Mouse (Mus musculus) MEL (cell line): ENCODE results near the gene Bclaf1. TPM values are rescaled to one million over a fixed set of nuclear protein-coding genes. Genes with fewer than 3 reads are reported as not detected.

Experiments used
- DNase-seq: peaks from one replicate; pipeline ENCODE4 v3.0.0; 2011; ENCODE audit warnings: low read depth, low spot score
- H3K27ac ChIP-seq: 2 replicates; pipeline ENCODE4 v1.5.1; 2012; ENCODE audit warnings: low read depth, mild to moderate bottlenecking, control low read depth, low read length, moderate library complexity; ENCODE audit not compliant: control insufficient read depth
- H3K27me3 ChIP-seq, 2 experiments: fragments of 150-350 bp in 1 of 2; sonication (generic) in 1 of 2; 2 replicates each; pipeline ENCODE4 v1.6.1; 2012; ENCODE audit warnings: low read length in 2 of 2, mild to moderate bottlenecking in 2 of 2, improper control_type of control experiment in 1 of 2, moderate library complexity in 1 of 2; ENCODE audit not compliant: insufficient read depth in 2 of 2, control insufficient read depth in 1 of 2
- H3K36me3 ChIP-seq, 2 experiments: 2 replicates each; pipeline ENCODE4 v1.6.1; 2012 to 2014; ENCODE audit warnings: low read length in 2 of 2, improper control_type of control experiment in 1 of 2, inconsistent platforms in 1 of 2, mild to moderate bottlenecking in 1 of 2; ENCODE audit not compliant: insufficient read depth in 2 of 2, control insufficient read depth in 1 of 2
- H3K4me1 ChIP-seq, 2 experiments: fragments of 150-350 bp in 1 of 2; sonication (generic) in 1 of 2; 2 replicates each; pipeline ENCODE4 v1.6.1; 2012; ENCODE audit warnings: low read length in 2 of 2, improper control_type of control experiment in 1 of 2, mild to moderate bottlenecking in 1 of 2; ENCODE audit not compliant: insufficient read depth in 2 of 2, control insufficient read depth in 1 of 2
- H3K4me3 ChIP-seq, 2 experiments: fragments of 150-350 bp in 1 of 2; sonication (generic) in 1 of 2; 2 replicates each; pipeline ENCODE4 v1.5.1; 2012; ENCODE audit warnings: low read depth in 2 of 2, low read length in 2 of 2, mild to moderate bottlenecking in 2 of 2, moderate library complexity in 2 of 2, control low read depth in 1 of 2, improper control_type of control experiment in 1 of 2; ENCODE audit not compliant: control insufficient read depth in 1 of 2, insufficient read depth in 1 of 2
- H3K79me2 ChIP-seq: 2 replicates; pipeline ENCODE4 v1.6.1; 2012; ENCODE audit warnings: mild to moderate bottlenecking, low read length, moderate library complexity; ENCODE audit not compliant: control insufficient read depth, poor library complexity, insufficient read depth
- H3K9ac ChIP-seq: 2 replicates; pipeline ENCODE4 v1.6.1; 2012; ENCODE audit warnings: low read depth, mild to moderate bottlenecking, control low read depth, low read length, moderate library complexity; ENCODE audit not compliant: control insufficient read depth, poor library complexity, severe bottlenecking
- H3K9me3 ChIP-seq: fragments of 150-350 bp; sonication (generic); replicated peaks from 2 replicates; pipeline ENCODE4 v1.6.1; 2012; ENCODE audit warnings: mild to moderate bottlenecking, low read length, improper control_type of control experiment, moderate library complexity; ENCODE audit not compliant: insufficient read depth
- BHLHE40 ChIP-seq: IDR thresholded peaks from 2 replicates; pipeline ENCODE4 v1.6.1; 2012; ENCODE audit warnings: low read depth, mild to moderate bottlenecking, inconsistent platforms, low read length, improper control_type of control experiment, borderline replicate concordance
- CTCF ChIP-seq, 3 experiments: IDR thresholded peaks in 2 of 3; conservative IDR thresholded peaks in 1 of 3; 2 replicates each; pipeline ENCODE4 v1.5.1; 2011 to 2012; ENCODE audit warnings: low read length in 3 of 3, low read depth in 2 of 3, mild to moderate bottlenecking in 2 of 3, improper control_type of control experiment in 1 of 3, inconsistent platforms in 1 of 3, mixed read lengths in 1 of 3, moderate library complexity in 1 of 3; ENCODE audit not compliant: control insufficient read depth in 1 of 3, insufficient read depth in 1 of 3, poor library complexity in 1 of 3, severe bottlenecking in 1 of 3
- E2F4 ChIP-seq: IDR thresholded peaks from 2 replicates; pipeline ENCODE4 v1.6.1; 2011; ENCODE audit warnings: low read depth, low read length, improper control_type of control experiment, borderline replicate concordance
- ETS1 ChIP-seq: IDR thresholded peaks from 2 replicates; pipeline ENCODE4 v1.6.1; 2012; ENCODE audit warnings: low read depth, mild to moderate bottlenecking, inconsistent platforms, low read length, improper control_type of control experiment, moderate library complexity
- GABPA ChIP-seq: IDR thresholded peaks from 2 replicates; pipeline ENCODE4 v1.6.1; 2012; ENCODE audit warnings: low read depth, mild to moderate bottlenecking, inconsistent platforms, low read length, improper control_type of control experiment, moderate library complexity
- MYB ChIP-seq: IDR thresholded peaks from 2 replicates; pipeline ENCODE4 v1.6.1; 2011; ENCODE audit warnings: mild to moderate bottlenecking, low read depth, low read length, improper control_type of control experiment
- POLR2AphosphoS5 ChIP-seq: IDR thresholded peaks from 2 replicates; pipeline ENCODE4 v1.6.1; 2012; ENCODE audit warnings: low read depth, borderline replicate concordance, mild to moderate bottlenecking, inconsistent platforms, low read length, moderate library complexity, mixed read lengths
- RAD21 ChIP-seq: IDR thresholded peaks from 2 replicates; pipeline ENCODE4 v1.6.1; 2011; ENCODE audit warnings: mild to moderate bottlenecking, low read depth, low read length, improper control_type of control experiment
- SMC3 ChIP-seq: IDR thresholded peaks from 2 replicates; pipeline ENCODE4 v1.6.1; 2011; ENCODE audit warnings: low read depth, low read length, improper control_type of control experiment
- USF1 ChIP-seq: IDR thresholded peaks from 2 replicates; pipeline ENCODE4 v1.6.1; 2014; ENCODE audit warnings: low read depth, mild to moderate bottlenecking, inconsistent platforms, low read length, improper control_type of control experiment, moderate library complexity
- polyA plus RNA-seq, 2 experiments: library from polyadenylated mRNA; stranded (reverse) in 1 of 2; unstranded in 1 of 2; fragments of >175 nt in 1 of 2; fragments of >200 nt in 1 of 2; gene quantifications; 2 replicates each; pipeline versions ENCODE4 v1.2.1 to v1.2.4; 2012; ENCODE audit warnings: low replicate concordance in 2 of 2, low read depth in 1 of 2; ENCODE audit not compliant: insufficient read length in 2 of 2, insufficient read depth in 1 of 2, missing spikeins in 1 of 2
- total RNA-seq: library from RNA; depleted of rRNA; stranded (reverse); fragments of 300-350 nt; gene quantifications from 2 replicates; pipeline ENCODE4 v1.2.3, GENCODE M21; 2012

Bclaf1 gene
- total and polyA plus RNA-seq, 3 experiments: 94.0 to 412 (median 171) TPM

DNA sequence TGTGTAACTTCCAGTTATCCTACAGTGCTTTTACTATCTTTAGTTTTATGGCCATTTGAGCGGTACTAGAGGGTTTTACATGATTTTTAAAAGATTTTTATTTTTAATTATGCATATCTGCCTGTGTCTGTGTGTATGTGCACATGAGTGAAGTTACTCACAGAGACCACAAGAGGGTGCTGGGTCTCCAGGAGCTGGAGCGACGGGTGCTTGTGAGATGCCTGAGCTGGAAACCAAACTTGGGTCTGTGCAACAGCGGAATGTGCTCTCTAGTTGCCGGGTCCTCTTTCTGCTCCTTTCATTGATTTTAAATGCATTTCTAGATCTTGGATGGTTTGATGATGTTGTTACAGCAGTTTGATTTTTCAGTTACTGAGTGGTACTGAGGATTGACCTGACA, 59.8 kb downstream of the Bclaf1 start:
- no peaks in the 10 kb centered on the region for H3K9me3 ChIP-seq
- H3K9ac ChIP-seq: no peak overlapping the region
- H3K36me3 ChIP-seq: no peaks in the 10 kb centered on the region
- H3K27me3 ChIP-seq: no peaks in the 10 kb centered on the region; a peak in 1 of 4 replicates
- H3K4me3 ChIP-seq: no peak overlapping the region
- DNase-seq: peak; percentile 34
- H3K79me2 ChIP-seq: no peaks in the 10 kb centered on the region
- H3K4me1 ChIP-seq: no peaks in the 10 kb centered on the region
- H3K27ac ChIP-seq: no peak overlapping the region
- no peak for TF ChIP-seq POLR2AphosphoS5
- peak; percentile 51 for TF ChIP-seq RAD21
- peak; percentile 23 to 43 (median 40); a peak in 5 of 6 replicates for TF ChIP-seq CTCF (IDR thresholded peaks at IDR 0.05 in 2 of 3, conservative IDR thresholded peaks at IDR 0.05 in 1 of 3; ENCODE audit: control insufficient read depth in 1 of 3, insufficient read depth in 1 of 3, low read depth in 2 of 3, low read length in 3 of 3, poor library complexity in 1 of 3, severe bottlenecking in 1 of 3)
- no peak for TF ChIP-seq BHLHE40
- TF ChIP-seq GABPA: no peak
- peak; percentile 31 for TF ChIP-seq SMC3

DNA sequence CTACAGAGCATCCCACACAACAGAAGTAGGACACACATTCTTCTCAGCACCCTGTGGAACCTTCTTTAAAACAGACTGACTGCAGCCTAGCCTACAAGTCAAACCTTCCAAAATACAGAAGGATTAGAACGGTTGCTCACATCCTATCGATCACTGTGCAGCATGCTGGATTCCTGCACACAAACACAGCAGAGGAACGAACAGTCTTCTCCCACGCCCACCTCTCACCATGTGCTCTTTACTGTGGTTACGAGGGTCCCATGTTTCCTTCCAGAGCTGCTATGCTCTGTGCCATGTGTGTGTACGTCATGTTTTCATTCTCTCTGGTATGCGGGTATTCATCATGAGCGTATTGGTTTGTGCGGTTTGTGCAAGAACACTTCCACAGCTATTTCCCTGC, 65.4 kb downstream of the Bclaf1 start:
- H3K4me3 ChIP-seq: no peak overlapping the region
- H3K36me3 ChIP-seq: no peaks in the 10 kb centered on the region
- no peaks in the 10 kb centered on the region for H3K4me1 ChIP-seq
- TF ChIP-seq E2F4 (no peak), GABPA (no peak)
- TF ChIP-seq, all 39 proteins: peak for 0
- Histone ChIP-seq H3K9me3 (no peaks in the 10 kb centered on the region), H3K27me3 (no peaks in the 10 kb centered on the region), H3K79me2 (no peaks in the 10 kb centered on the region), H3K27ac (no peak overlapping the region), H3K9ac (no peak overlapping the region)
- no peak for DNase-seq

DNA sequence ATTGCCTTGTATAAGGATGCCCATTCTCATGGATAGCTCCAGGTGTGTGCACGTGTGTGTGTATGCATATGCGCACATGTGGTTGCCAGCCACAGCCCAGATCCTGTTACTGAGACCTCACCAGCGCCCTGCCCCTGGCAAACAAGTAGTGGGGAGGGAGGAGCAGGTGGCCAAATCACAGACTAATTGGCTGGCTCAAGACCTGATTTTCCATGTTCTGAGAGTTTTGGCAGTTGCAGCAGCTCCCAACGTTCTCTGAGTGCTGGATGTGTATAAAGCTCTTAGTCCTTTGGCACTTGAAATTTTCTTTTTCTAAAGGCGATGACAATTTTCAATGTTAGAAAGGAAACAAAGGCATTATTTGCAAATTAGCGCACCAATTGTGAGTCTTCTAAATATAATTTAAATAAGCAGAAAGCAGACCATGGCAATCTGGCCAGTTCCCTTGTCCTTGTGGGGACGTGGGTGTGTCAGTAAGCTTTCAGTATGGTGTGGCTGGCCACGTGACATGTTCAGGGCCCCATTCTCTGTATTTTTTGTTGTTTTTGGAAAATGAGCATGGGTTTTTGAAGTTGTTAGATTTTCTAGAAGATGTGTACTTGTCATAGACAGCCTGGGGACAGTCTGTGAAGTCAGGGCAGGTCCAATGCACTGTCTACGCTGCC, 66.9 kb downstream of the Bclaf1 start:
- H3K4me3 ChIP-seq: no peak overlapping the region
- H3K27ac ChIP-seq: no peak overlapping the region
- H3K36me3 ChIP-seq: no peaks in the 10 kb centered on the region
- H3K27me3 ChIP-seq: peaks cover 0 to 3% of the 10 kb centered on the region in 2 experiments; a peak in 2 of 4 replicates
- no peaks in the 10 kb centered on the region for H3K79me2 ChIP-seq
- DNase-seq: no peak
- peak; percentile 46; the same call in 1 of the 2 replicates for TF ChIP-seq USF1
- no peak for TF ChIP-seq ETS1
- TF ChIP-seq MYB: no peak
- no peak overlapping the region for H3K9ac ChIP-seq
- no peaks in the 10 kb centered on the region for H3K9me3 ChIP-seq
- H3K4me1 ChIP-seq: no peaks in the 10 kb centered on the region
